Mouse (Mus musculus): Measurements from ENCODE around the gene Nrm.
"Not testable (repeated sequence)": the region's sequence is repeated elsewhere in the genome, so short reads cannot be mapped to it uniquely, and the experiment has no call there.

The Nrm gene

GRCm38 (mm10) chr17:35834696-35835422 is 26.3 kb upstream of the Nrm start:
- DNase-seq (ENCODE audit: low spot score in 2 of 2), result no peak

- no peak for DNase-seq (ENCODE audit: low spot score in 2 of 2)
Observed at GRCm38 (mm10) chr17:35835424-35836140, 25.5 kb upstream of the Nrm start.

GRCm38 (mm10) chr17:35836178-35836965 is 24.7 kb upstream of the Nrm start:
- DNase-seq (ENCODE audit: low spot score in 2 of 2), result peak; percentile 77 to 79

GRCm38 (mm10) chr17:35836991-35837422 is 24.1 kb upstream of the Nrm start:
- DNase-seq (ENCODE audit: low spot score in 2 of 2), result peak; percentile 72 to 83

GRCm38 (mm10) chr17:35837487-35837886 is 23.6 kb upstream of the Nrm start:
- peak in 1 of 2 experiments; percentile 47 for DNase-seq (ENCODE audit: low spot score in 2 of 2)

GRCm38 (mm10) chr17:35838122-35838544 is 23.0 kb upstream of the Nrm start, which contains the start of gene Tubb5:
Tubb5 (minus strand) TSS chr17:35838306.
- DNase-seq (ENCODE audit: low spot score in 2 of 2), result peak; percentile 92 to 96

- DNase-seq (ENCODE audit: low spot score in 2 of 2), result no peak
Observed at GRCm38 (mm10) chr17:35838570-35838969, 22.5 kb upstream of the Nrm start.

- DNase-seq (ENCODE audit: low spot score in 2 of 2), result not testable (repeated sequence)
Observed at GRCm38 (mm10) chr17:35839002-35839401, 22.1 kb upstream of the Nrm start.

GRCm38 (mm10) chr17:35840561-35840960 is 20.6 kb upstream of the Nrm start:
- DNase-seq (ENCODE audit: low spot score in 2 of 2), result no peak

GRCm38 (mm10) chr17:35841076-35841950 is 19.8 kb upstream of the Nrm start, which contains the start of gene Mdc1:
Mdc1 (plus strand) TSS chr17:35841515.
- peak; percentile 98 to 99 for DNase-seq (ENCODE audit: low spot score in 2 of 2)

- DNase-seq (ENCODE audit: low spot score in 2 of 2), result no peak
Observed at GRCm38 (mm10) chr17:35842006-35842405, 19.1 kb upstream of the Nrm start.

GRCm38 (mm10) chr17:35843514-35843913 is 17.6 kb upstream of the Nrm start:
- no peak for DNase-seq (ENCODE audit: low spot score in 2 of 2)

GRCm38 (mm10) chr17:35848112-35848511 is 13.0 kb upstream of the Nrm start:
- no peak for DNase-seq (ENCODE audit: low spot score in 2 of 2)

GRCm38 (mm10) chr17:35850974-35851373 is 10.1 kb upstream of the Nrm start:
- DNase-seq (ENCODE audit: low spot score in 2 of 2), result no peak

- DNase-seq (ENCODE audit: low spot score in 2 of 2), result no peak
Observed at GRCm38 (mm10) chr17:35859371-35859770, 1.7 kb upstream of the Nrm start.

- no peak for DNase-seq (ENCODE audit: low spot score in 2 of 2)
Observed at GRCm38 (mm10) chr17:35859835-35860234, 1.3 kb upstream of the Nrm start.

- DNase-seq (ENCODE audit: low spot score in 2 of 2), result no peak
Observed at GRCm38 (mm10) chr17:35860831-35861197, 304 bp upstream of the Nrm start.

- DNase-seq (ENCODE audit: low spot score in 2 of 2), result no peak
Observed at GRCm38 (mm10) chr17:35864832-35865353, 3.8 kb downstream of the Nrm start.

GRCm38 (mm10) chr17:35865481-35866280 is 4.6 kb downstream of the Nrm start, which contains the start of gene Ppp1r18:
Ppp1r18 (plus strand) TSS chr17:35865593.
- peak; percentile 49 to 67 for DNase-seq (ENCODE audit: low spot score in 2 of 2)

GRCm38 (mm10) chr17:35866281-35866831 is 5.2 kb downstream of the Nrm start:
- DNase-seq (ENCODE audit: low spot score in 2 of 2), result peak; percentile 42 to 68

Data from urinary bladder, postnatal 36 days (tissue).